Mouse (Mus musculus) limb, embryonic 10.5 days (tissue): Measurements from ENCODE around the gene Hps4. TPM values are rescaled to one million over a fixed set of nuclear protein-coding genes. Genes with fewer than 3 reads are reported as not detected.

Source experiments
- DNase-seq: peaks from one replicate; pipeline ENCODE4 v3.0.0-alpha.2; 2017; ENCODE audit warnings: low spot score
- H3K27ac ChIP-seq: fragments of 300-500 bp; sonication (generic); 2 replicates; pipeline ENCODE4 v1.5.1; 2016; ENCODE audit warnings: mild to moderate bottlenecking
- H3K27me3 ChIP-seq: fragments of 300-500 bp; sonication (generic); 2 replicates; pipeline ENCODE4 v1.6.1; 2016; ENCODE audit warnings: low read depth, mild to moderate bottlenecking; ENCODE audit not compliant: poor library complexity, severe bottlenecking
- H3K36me3 ChIP-seq: fragments of 300-500 bp; sonication (generic); 2 replicates; pipeline ENCODE4 v1.6.1; 2016; ENCODE audit warnings: mild to moderate bottlenecking, moderate library complexity
- H3K4me1 ChIP-seq: fragments of 300-500 bp; sonication (generic); 2 replicates; pipeline ENCODE4 v1.6.1; 2016
- H3K4me3 ChIP-seq: fragments of 300-500 bp; sonication (generic); 2 replicates; pipeline ENCODE4 v1.5.1; 2016; ENCODE audit warnings: mild to moderate bottlenecking, moderate library complexity
- H3K9me3 ChIP-seq: fragments of 300-500 bp; sonication (generic); replicated peaks from 2 replicates; pipeline ENCODE4 v1.6.1; 2016; ENCODE audit warnings: mild to moderate bottlenecking
- WGBS: fragments of 180-500 bp; shearing (Covaris S2); methylation state at CpG from one replicate; pipeline ENCODE4 v1.1.7; 2016; 5-methylcytosine and 5-hydroxymethylcytosine counted together
- polyA plus RNA-seq: library from polyadenylated mRNA; unstranded; fragments of >200 nt; fragmentation: Nextera tagmentation; extraction: Ambion mirVana; gene quantifications from 2 replicates; pipeline ENCODE4 v1.2.1, GENCODE M21; 2016

Gene Hps4
- 38.9 and 39.1 TPM in 2 replicates for polyA plus RNA-seq

GRCm38 (mm10) chr5:112342463-112343204, at the start of gene Hps4, which contains the start of gene Srrd:
Gene Hps4, plus strand, starts transcription at chr5:112343083.
Gene Srrd, minus strand, starts transcription at chr5:112343040.
- H3K9me3 ChIP-seq: no peaks in the 10 kb centered on the region
- 2% methylated on average over 60 of the region's 64 CpGs for WGBS
- peak within 1 kb of the TSS; percentile 97 for H3K4me3 ChIP-seq
- peaks cover 33% of the 10 kb centered on the region for H3K4me1 ChIP-seq
- no peaks in the 10 kb centered on the region for H3K27me3 ChIP-seq
- DNase-seq: peak; percentile 94
- peaks cover 54% of the 10 kb centered on the region for H3K36me3 ChIP-seq
- H3K27ac ChIP-seq: peak within 1 kb of the TSS; percentile 93

GRCm38 (mm10) chr5:112293800-112294199, 49.1 kb upstream of the Hps4 start:
- Histone ChIP-seq H3K36me3 (0 out of 2 replicates have a peak, but pooled peaks cover 2% of the 10 kb centered on the region), H3K27me3 (no peaks in the 10 kb centered on the region), H3K9me3 (no peaks in the 10 kb centered on the region), H3K4me1 (peaks cover 17% of the 10 kb centered on the region), H3K27ac (no peak overlapping the region), H3K4me3 (no peak overlapping the region)
- 76% methylated on average over 2 of the region's 2 CpGs for WGBS
- no peak for DNase-seq

- WGBS: 63% methylated on average over 4 of the region's 4 CpGs
- H3K27me3 ChIP-seq: no peaks in the 10 kb centered on the region
- peaks cover 17% of the 10 kb centered on the region for H3K4me1 ChIP-seq
- H3K36me3 ChIP-seq: 0 out of 2 replicates have a peak, but pooled peaks cover 2% of the 10 kb centered on the region
- no peak for DNase-seq
- H3K4me3 ChIP-seq: no peak overlapping the region
- peak overlapping the region; percentile 25; the same call in 1 of the 2 replicates for H3K27ac ChIP-seq
- H3K9me3 ChIP-seq: no peaks in the 10 kb centered on the region
These were observed 48.2 kb upstream of the Hps4 start for GRCm38 (mm10) chr5:112294696-112295095.

- WGBS: 44% methylated on average over 8 of the region's 8 CpGs
- Histone ChIP-seq H3K4me3 (no peak overlapping the region), H3K36me3 (0 out of 2 replicates have a peak, but pooled peaks cover 2% of the 10 kb centered on the region), H3K27ac (peak overlapping the region; percentile 25; the same call in 1 of the 2 replicates), H3K9me3 (no peaks in the 10 kb centered on the region), H3K27me3 (no peaks in the 10 kb centered on the region), H3K4me1 (peaks cover 17% of the 10 kb centered on the region)
- no peak for DNase-seq
These were observed 47.7 kb upstream of the Hps4 start for GRCm38 (mm10) chr5:112295162-112295561.

GRCm38 (mm10) chr5:112295564-112295963, 47.3 kb upstream of the Hps4 start:
- Histone ChIP-seq H3K4me1 (peaks cover 17% of the 10 kb centered on the region), H3K36me3 (0 out of 2 replicates have a peak, but pooled peaks cover 2% of the 10 kb centered on the region), H3K27ac (peak overlapping the region; percentile 20; the same call in 1 of the 2 replicates), H3K4me3 (no peak overlapping the region), H3K9me3 (no peaks in the 10 kb centered on the region), H3K27me3 (no peaks in the 10 kb centered on the region)
- 58% methylated on average over 8 of the region's 8 CpGs for WGBS
- no peak for DNase-seq

- H3K27ac ChIP-seq: no peak overlapping the region
- H3K27me3 ChIP-seq: no peaks in the 10 kb centered on the region
- no peak for DNase-seq
- H3K36me3 ChIP-seq: 0 out of 2 replicates have a peak, but pooled peaks cover 2% of the 10 kb centered on the region
- WGBS: 83% methylated on average over 6 of the region's 6 CpGs
- H3K4me1 ChIP-seq: peaks cover 17% of the 10 kb centered on the region
- H3K4me3 ChIP-seq: no peak overlapping the region
- no peaks in the 10 kb centered on the region for H3K9me3 ChIP-seq
These were observed 46.3 kb upstream of the Hps4 start for GRCm38 (mm10) chr5:112296404-112297181.

GRCm38 (mm10) chr5:112297257-112297656, 45.6 kb upstream of the Hps4 start:
- H3K27ac ChIP-seq: no peak overlapping the region
- H3K27me3 ChIP-seq: no peaks in the 10 kb centered on the region
- no peak for DNase-seq
- H3K36me3 ChIP-seq: 0 out of 2 replicates have a peak, but pooled peaks cover 2% of the 10 kb centered on the region
- H3K4me3 ChIP-seq: no peak overlapping the region
- WGBS: 84% methylated on average over 2 of the region's 2 CpGs
- peaks cover 17% of the 10 kb centered on the region for H3K4me1 ChIP-seq
- H3K9me3 ChIP-seq: no peaks in the 10 kb centered on the region

GRCm38 (mm10) chr5:112298226-112298988, 44.5 kb upstream of the Hps4 start:
- Histone ChIP-seq H3K36me3 (0 out of 2 replicates have a peak, but pooled peaks cover 2% of the 10 kb centered on the region), H3K4me3 (no peak overlapping the region), H3K9me3 (no peaks in the 10 kb centered on the region), H3K4me1 (peaks cover 17% of the 10 kb centered on the region), H3K27ac (no peak overlapping the region), H3K27me3 (no peaks in the 10 kb centered on the region)
- WGBS: 91% methylated on average over 12 of the region's 12 CpGs
- no peak for DNase-seq

GRCm38 (mm10) chr5:112299399-112299798, 43.5 kb upstream of the Hps4 start:
- 81% methylated on average over 4 of the region's 4 CpGs for WGBS
- H3K27ac ChIP-seq: no peak overlapping the region

GRCm38 (mm10) chr5:112300112-112300511, 42.8 kb upstream of the Hps4 start:
- Histone ChIP-seq H3K27ac (no peak overlapping the region), H3K9me3 (no peaks in the 10 kb centered on the region), H3K36me3 (0 out of 2 replicates have a peak, but pooled peaks cover 8% of the 10 kb centered on the region), H3K4me1 (peaks cover 9% of the 10 kb centered on the region), H3K27me3 (no peaks in the 10 kb centered on the region), H3K4me3 (no peak overlapping the region)
- no peak for DNase-seq
- 85% methylated on average over 2 of the region's 2 CpGs for WGBS

More at GRCm38 (mm10) chr5:112299399-112299798, 43.5 kb upstream of the Hps4 start:
- no peaks in the 10 kb centered on the region for H3K27me3 ChIP-seq
- peaks cover 16% of the 10 kb centered on the region for H3K4me1 ChIP-seq
- H3K36me3 ChIP-seq: 0 out of 2 replicates have a peak, but pooled peaks cover 2% of the 10 kb centered on the region
- DNase-seq: no peak
- H3K4me3 ChIP-seq: no peak overlapping the region
- no peaks in the 10 kb centered on the region for H3K9me3 ChIP-seq

GRCm38 (mm10) chr5:112300721-112301308, 42.1 kb upstream of the Hps4 start:
- no peaks in the 10 kb centered on the region for H3K27me3 ChIP-seq
- no peak overlapping the region for H3K4me3 ChIP-seq
- WGBS: 90% methylated on average over 6 of the region's 6 CpGs
- H3K4me1 ChIP-seq: peaks cover 7% of the 10 kb centered on the region; the same call in 1 of the 2 replicates
- H3K27ac ChIP-seq: no peak overlapping the region
- DNase-seq: no peak
- peaks cover 15% of the 10 kb centered on the region; the same call in 1 of the 2 replicates for H3K36me3 ChIP-seq
- H3K9me3 ChIP-seq: no peaks in the 10 kb centered on the region

- Histone ChIP-seq H3K4me1 (peaks cover 8% of the 10 kb centered on the region; the same call in 1 of the 2 replicates), H3K27ac (no peak overlapping the region), H3K27me3 (no peaks in the 10 kb centered on the region), H3K4me3 (no peak overlapping the region), H3K36me3 (peaks cover 17% of the 10 kb centered on the region; the same call in 1 of the 2 replicates), H3K9me3 (no peaks in the 10 kb centered on the region)
- WGBS: 94% methylated on average over 4 of the region's 4 CpGs
- DNase-seq: no peak
These were observed 41.2 kb upstream of the Hps4 start for GRCm38 (mm10) chr5:112301694-112302093.
